Mouse (Mus musculus): ENCODE results near the gene Mavs.

Mavs gene
- long read RNA-seq, experiment 1, transcript Mavs-201 (7 exons, 2,867 nt) = major isoform, 7 of 16 reads
- long read RNA-seq, experiment 1, partial matches to known transcripts = 3 of 16 reads
- long read RNA-seq, experiment 1, other reads (novel, unspliced or antisense) = 3 of 16 reads
- long read RNA-seq, experiment 2, transcript Mavs-201 (7 exons, 2,867 nt) = major isoform, 11 of 17 reads
- long read RNA-seq, experiment 2, partial matches to known transcripts = 3 of 17 reads
- long read RNA-seq, experiment 2, other reads (novel, unspliced or antisense) = 2 of 17 reads

- intact Hi-C loops (cut with DNase I) = no loop called here
These were observed at the start of gene Mavs for GRCm38 (mm10) chr2:131233307-131234126. Gene Mavs, plus strand, starts transcription at chr2:131234063.

GRCm38 (mm10) chr2:131186343-131186742 is 47.5 kb upstream of the Mavs start:
- intact Hi-C loops (cut with DNase I) = loop anchor here (10.0 kb wide), 1 partner anchor 228 kb away; no protein-coding TSS in a partner anchor

- intact Hi-C loops (cut with DNase I) = loop anchor here (10.0 kb wide), 1 partner anchor 228 kb away; no protein-coding TSS in a partner anchor
These were observed 46.9 kb upstream of the Mavs start, which contains the start of the genes Cdc25b and Spef1 for GRCm38 (mm10) chr2:131186771-131187601. Gene Cdc25b, plus strand, starts transcription at chr2:131186949. Gene Spef1, minus strand, starts transcription at chr2:131187282.

- intact Hi-C loops (cut with DNase I) = loop anchor here (10.0 kb wide), 1 partner anchor 227 kb away; no protein-coding TSS in a partner anchor
These were observed 46.3 kb upstream of the Mavs start for GRCm38 (mm10) chr2:131187602-131187922.

GRCm38 (mm10) chr2:131188311-131188710 is 45.6 kb upstream of the Mavs start:
- intact Hi-C loops (cut with DNase I) = loop anchor here (10.0 kb wide), 1 partner anchor 226 kb away; no protein-coding TSS in a partner anchor

- intact Hi-C loops (cut with DNase I) = loop anchor here (10.0 kb wide), 1 partner anchor 225 kb away; no protein-coding TSS in a partner anchor
These were observed 44.1 kb upstream of the Mavs start for GRCm38 (mm10) chr2:131189521-131190309.

- intact Hi-C loops (cut with DNase I) = no loop called here
These were observed 43.4 kb upstream of the Mavs start for GRCm38 (mm10) chr2:131190344-131191004.

GRCm38 (mm10) chr2:131191005-131191390 is 42.9 kb upstream of the Mavs start:
- intact Hi-C loops (cut with DNase I) = no loop called here

- intact Hi-C loops (cut with DNase I) = no loop called here
These were observed 37.1 kb upstream of the Mavs start for GRCm38 (mm10) chr2:131196606-131197316.

- intact Hi-C loops (cut with DNase I) = no loop called here
These were observed 33.2 kb upstream of the Mavs start for GRCm38 (mm10) chr2:131200710-131201109.

- intact Hi-C loops (cut with DNase I) = no loop called here
These were observed 32.6 kb upstream of the Mavs start for GRCm38 (mm10) chr2:131201262-131201661.

- intact Hi-C loops (cut with DNase I) = no loop called here
These were observed 29.9 kb upstream of the Mavs start for GRCm38 (mm10) chr2:131203816-131204409.

GRCm38 (mm10) chr2:131204410-131204981 is 29.4 kb upstream of the Mavs start:
- intact Hi-C loops (cut with DNase I) = no loop called here

GRCm38 (mm10) chr2:131205521-131206182 is 28.2 kb upstream of the Mavs start:
- intact Hi-C loops (cut with DNase I) = no loop called here

- intact Hi-C loops (cut with DNase I) = no loop called here
These were observed 27.1 kb upstream of the Mavs start, which contains the start of gene Ap5s1 for GRCm38 (mm10) chr2:131206778-131207177. Gene Ap5s1, plus strand, starts transcription at chr2:131207078.

GRCm38 (mm10) chr2:131208356-131208755 is 25.5 kb upstream of the Mavs start:
- intact Hi-C loops (cut with DNase I) = no loop called here

- intact Hi-C loops (cut with DNase I) = no loop called here
These were observed 24.6 kb upstream of the Mavs start for GRCm38 (mm10) chr2:131209125-131209795.
